Mouse (Mus musculus) heart, embryonic 16.5 days (tissue): ENCODE data around the gene Gramd1b. TPM values are rescaled to one million over a fixed set of nuclear protein-coding genes. Genes with fewer than 3 reads are reported as not detected.

Source experiments
- ATAC-seq: fragments of 200-750 bp; cut with Nextera tagmentation; replicated peaks from 2 replicates; pipeline ENCODE4 v1.8.0; 2017; ENCODE audit warnings: moderate number of reproducible peaks; ENCODE audit not compliant: insufficient read depth, low FRiP score; ENCODE audit errors: extremely low read depth
- H3K27ac ChIP-seq: fragments of 300-500 bp; sonication (generic); 2 replicates; pipeline ENCODE4 v1.5.1; 2014; ENCODE audit warnings: mild to moderate bottlenecking, low read length, control low read depth, moderate library complexity
- H3K27me3 ChIP-seq: fragments of 300-500 bp; sonication (generic); 2 replicates; pipeline ENCODE4 v1.6.1; 2014; ENCODE audit warnings: low read length, mixed read lengths; ENCODE audit not compliant: control insufficient read depth, insufficient read depth
- H3K36me3 ChIP-seq: fragments of 300-500 bp; sonication (generic); 2 replicates; pipeline ENCODE4 v1.6.1; 2014; ENCODE audit not compliant: control insufficient read depth, insufficient read depth
- H3K4me1 ChIP-seq: fragments of 300-500 bp; sonication (generic); 2 replicates; pipeline ENCODE4 v1.6.1; 2014; ENCODE audit warnings: low read length, mixed read lengths; ENCODE audit not compliant: control insufficient read depth, insufficient read depth
- H3K4me2 ChIP-seq: fragments of 300-500 bp; sonication (generic); 2 replicates; pipeline ENCODE4 v1.6.1; 2014; ENCODE audit warnings: low read depth, mild to moderate bottlenecking, control low read depth, low read length
- H3K4me3 ChIP-seq: fragments of 300-500 bp; sonication (generic); 2 replicates; pipeline ENCODE4 v1.5.1; 2014; ENCODE audit warnings: mild to moderate bottlenecking, control low read depth, low read length
- H3K9ac ChIP-seq: fragments of 300-500 bp; sonication (generic); 2 replicates; pipeline ENCODE4 v1.6.1; 2014; ENCODE audit warnings: low read length, control low read depth
- H3K9me3 ChIP-seq: fragments of 300-500 bp; sonication (generic); replicated peaks from 2 replicates; pipeline ENCODE4 v1.6.1; 2016; ENCODE audit warnings: low read length; ENCODE audit not compliant: control insufficient read depth
- WGBS: fragments of 180-500 bp; shearing (Covaris S2); extraction: QIAGEN DNeasy Blood & Tissue Kit; methylation state at CpG from one replicate; pipeline ENCODE4 v1.1.7; 2014; 5-methylcytosine and 5-hydroxymethylcytosine counted together
- polyA plus RNA-seq: library from polyadenylated mRNA; unstranded; fragments of >200 nt; fragmentation: Nextera tagmentation; extraction: Ambion mirVana; gene quantifications from 2 replicates; pipeline ENCODE4 v1.2.1, GENCODE M21; 2015

Gramd1b gene
- polyA plus RNA-seq, 1 experiment from 2014 or later = 5.9 TPM

GRCm38 (mm10) chr9:40245466-40245865, 285.7 kb downstream of the Gramd1b start:
- H3K4me3 ChIP-seq = peak overlapping the region; percentile 12; the same call in 1 of the 2 replicates
- H3K27me3 ChIP-seq = no peaks in the 10 kb centered on the region
- ATAC-seq = no peak
- H3K9me3 ChIP-seq = peaks cover 3% of the 10 kb centered on the region; the same call in 1 of the 2 replicates
- peak overlapping the region; percentile 67 for H3K27ac ChIP-seq
- no peak overlapping the region for H3K9ac ChIP-seq
- peak overlapping the region; percentile 48 for H3K4me2 ChIP-seq
- no peaks in the 10 kb centered on the region for H3K36me3 ChIP-seq
- peaks cover 14% of the 10 kb centered on the region for H3K4me1 ChIP-seq
- 36% methylated on average over 9 of the region's 9 CpGs for WGBS

Other genes starting within 250 kb of the Gramd1b start
- gene Gm21915, start 139.2 kb upstream of the Gramd1b start, polyA plus RNA-seq = not detected in 2 replicates
- gene Clmp, start 154.6 kb upstream of the Gramd1b start, polyA plus RNA-seq = 7.4 and 7.7 TPM in 2 replicates